Mouse (Mus musculus) neural tube, embryonic 14.5 days (tissue): ENCODE results near the gene Foxk1. TPM values are rescaled to one million over a fixed set of nuclear protein-coding genes. Genes with fewer than 3 reads are reported as not detected.

Experiments
- ATAC-seq: fragments of 200-750 bp; cut with Nextera tagmentation; 2 replicates; pipeline ENCODE4 v1.8.0; 2017; ENCODE audit warnings: low read depth, mild to moderate bottlenecking, moderate TSS enrichment, moderate library complexity
- H3K27ac ChIP-seq: fragments of 300-500 bp; sonication (generic); 2 replicates; pipeline ENCODE4 v1.5.1; 2014; ENCODE audit warnings: low read depth, mild to moderate bottlenecking, control low read depth, low read length, moderate library complexity, mixed read lengths
- H3K27me3 ChIP-seq: fragments of 300-500 bp; sonication (generic); 2 replicates; pipeline ENCODE4 v1.6.1; 2014; ENCODE audit warnings: low read length; ENCODE audit not compliant: control insufficient read depth, insufficient read depth
- H3K36me3 ChIP-seq: fragments of 300-500 bp; sonication (generic); 2 replicates; pipeline ENCODE4 v1.6.1; 2014; ENCODE audit warnings: low read length, mixed read lengths; ENCODE audit not compliant: control insufficient read depth, insufficient read depth
- H3K4me1 ChIP-seq: fragments of 300-500 bp; sonication (generic); 2 replicates; pipeline ENCODE4 v1.6.1; 2014; ENCODE audit warnings: low read length; ENCODE audit not compliant: control insufficient read depth, insufficient read depth
- H3K4me2 ChIP-seq: fragments of 300-500 bp; sonication (generic); 2 replicates; pipeline ENCODE4 v1.6.1; 2014; ENCODE audit warnings: mild to moderate bottlenecking, low read depth, low read length, control low read depth
- H3K4me3 ChIP-seq: fragments of 300-500 bp; sonication (generic); 2 replicates; pipeline ENCODE4 v1.5.1; 2014; ENCODE audit warnings: low read depth, low read length, control low read depth, mixed read lengths
- H3K9ac ChIP-seq: fragments of 300-500 bp; sonication (generic); replicated peaks from 2 replicates; pipeline ENCODE4 v1.6.1; 2014; ENCODE audit warnings: low read depth, mild to moderate bottlenecking, control low read depth, low read length, mixed read lengths
- H3K9me3 ChIP-seq: fragments of 300-500 bp; sonication (generic); 2 replicates; pipeline ENCODE4 v1.6.1; 2016; ENCODE audit warnings: low read length; ENCODE audit not compliant: control insufficient read depth
- WGBS: fragments of 180-500 bp; shearing (Covaris S2); extraction: QIAGEN DNeasy Blood & Tissue Kit; methylation state at CpG from one replicate; pipeline ENCODE4 v1.1.7; 2014; 5-methylcytosine and 5-hydroxymethylcytosine counted together
- polyA plus RNA-seq: library from polyadenylated mRNA; unstranded; fragments of >200 nt; fragmentation: Nextera tagmentation; extraction: Ambion mirVana; gene quantifications from 2 replicates; pipeline ENCODE4 v1.2.1, GENCODE M21; 2014

Foxk1 gene
- polyA plus RNA-seq, 1 experiment from 2014 or later: 4.3 TPM

GRCm38 (mm10) chr5:142370406-142371171 is 30.7 kb upstream of the Foxk1 start:
- H3K27ac ChIP-seq: peak overlapping the region; percentile 81
- H3K9me3 ChIP-seq: no peaks in the 10 kb centered on the region
- WGBS: 90% methylated on average over 4 of the region's 4 CpGs
- H3K4me2 ChIP-seq: no peak overlapping the region
- no peak overlapping the region for H3K9ac ChIP-seq
- no peak overlapping the region for H3K4me3 ChIP-seq
- no peak for ATAC-seq
- peaks cover 9% of the 10 kb centered on the region for H3K4me1 ChIP-seq
- H3K27me3 ChIP-seq: no peaks in the 10 kb centered on the region
- H3K36me3 ChIP-seq: no peaks in the 10 kb centered on the region

GRCm38 (mm10) chr5:142371172-142372155 is 29.8 kb upstream of the Foxk1 start:
- 4% methylated on average over 24 of the region's 24 CpGs for WGBS
- peaks cover 9% of the 10 kb centered on the region for H3K4me1 ChIP-seq
- H3K9ac ChIP-seq: 0 out of 2 replicates have a peak overlapping the region, but pooled peaks have one; percentile 16
- no peaks in the 10 kb centered on the region for H3K9me3 ChIP-seq
- ATAC-seq: 0 out of 2 replicates have a peak, but pooled peaks have one; percentile 2
- H3K27me3 ChIP-seq: no peaks in the 10 kb centered on the region
- H3K27ac ChIP-seq: peak overlapping the region; percentile 81
- H3K36me3 ChIP-seq: no peaks in the 10 kb centered on the region
- peak overlapping the region; percentile 14; the same call in 1 of the 2 replicates for H3K4me2 ChIP-seq
- no peak overlapping the region for H3K4me3 ChIP-seq

DNA sequence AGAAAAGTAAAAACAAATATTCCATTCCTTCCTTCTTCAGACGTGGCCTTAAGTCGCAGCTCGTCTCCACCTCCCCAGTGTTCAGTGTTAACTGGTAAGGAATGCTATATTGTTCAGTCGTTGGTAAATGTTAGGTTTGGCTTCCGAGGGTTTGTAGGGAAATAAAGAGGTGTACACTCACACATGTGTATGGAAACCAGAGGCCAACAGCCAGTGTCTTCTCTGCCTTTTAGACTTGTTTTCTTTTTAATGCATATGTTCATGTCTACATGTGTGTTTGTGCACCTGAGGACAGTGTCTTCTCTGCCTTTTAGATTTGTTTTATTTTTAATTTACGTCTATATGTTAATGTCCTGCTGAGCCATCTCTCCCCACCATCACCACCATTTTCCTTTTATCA is 29.1 kb upstream of the Foxk1 start:
- Histone ChIP-seq H3K9ac (no peak overlapping the region), H3K4me1 (peaks cover 9% of the 10 kb centered on the region), H3K4me2 (no peak overlapping the region), H3K27ac (peak overlapping the region; percentile 81), H3K36me3 (no peaks in the 10 kb centered on the region), H3K4me3 (no peak overlapping the region), H3K9me3 (no peaks in the 10 kb centered on the region), H3K27me3 (no peaks in the 10 kb centered on the region)
- ATAC-seq: no peak
- 13% methylated on average over 6 of the region's 6 CpGs for WGBS

GRCm38 (mm10) chr5:142374343-142374742 is 27.0 kb upstream of the Foxk1 start:
- H3K27me3 ChIP-seq: no peaks in the 10 kb centered on the region
- no peak overlapping the region for H3K4me2 ChIP-seq
- H3K4me1 ChIP-seq: peaks cover 4% of the 10 kb centered on the region; the same call in 1 of the 2 replicates
- H3K9ac ChIP-seq: no peak overlapping the region
- no peaks in the 10 kb centered on the region for H3K36me3 ChIP-seq
- no peak overlapping the region for H3K4me3 ChIP-seq
- no peak for ATAC-seq
- WGBS: 95% methylated on average over 9 of the region's 9 CpGs
- H3K9me3 ChIP-seq: no peaks in the 10 kb centered on the region
- no peak overlapping the region for H3K27ac ChIP-seq

DNA sequence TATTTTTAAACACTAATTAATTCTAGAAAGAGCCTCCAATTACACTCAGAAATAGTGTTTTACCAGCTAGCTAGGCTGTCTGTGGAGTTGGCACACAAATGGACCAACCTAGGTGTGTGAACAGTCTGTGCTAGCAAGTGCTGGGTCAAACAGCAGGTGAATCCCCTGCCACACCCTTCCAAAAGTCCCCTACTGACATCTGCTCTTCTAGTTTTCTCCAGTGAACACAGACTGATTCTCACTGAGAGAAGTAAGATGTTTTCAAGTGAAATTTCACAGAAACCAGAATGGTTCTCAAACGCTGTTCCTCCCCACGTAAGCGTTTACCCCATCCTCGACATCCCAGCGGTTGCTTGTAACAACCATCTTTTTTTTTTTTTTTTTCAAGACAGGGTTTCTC is 25.7 kb upstream of the Foxk1 start:
- peaks cover 4% of the 10 kb centered on the region; the same call in 1 of the 2 replicates for H3K4me1 ChIP-seq
- H3K4me2 ChIP-seq: no peak overlapping the region
- H3K9me3 ChIP-seq: no peaks in the 10 kb centered on the region
- no peak for ATAC-seq
- no peak overlapping the region for H3K4me3 ChIP-seq
- no peaks in the 10 kb centered on the region for H3K36me3 ChIP-seq
- 97% methylated on average over 5 of the region's 5 CpGs for WGBS
- H3K9ac ChIP-seq: no peak overlapping the region
- no peak overlapping the region for H3K27ac ChIP-seq
- no peaks in the 10 kb centered on the region for H3K27me3 ChIP-seq

GRCm38 (mm10) chr5:142376071-142376470 is 25.2 kb upstream of the Foxk1 start:
- Histone ChIP-seq H3K36me3 (no peaks in the 10 kb centered on the region), H3K4me3 (no peak overlapping the region), H3K27ac (no peak overlapping the region), H3K27me3 (no peaks in the 10 kb centered on the region), H3K9ac (no peak overlapping the region), H3K4me2 (no peak overlapping the region), H3K4me1 (peaks cover 4% of the 10 kb centered on the region; the same call in 1 of the 2 replicates), H3K9me3 (no peaks in the 10 kb centered on the region)
- ATAC-seq: no peak
- WGBS: 84% methylated on average over 6 of the region's 6 CpGs

DNA sequence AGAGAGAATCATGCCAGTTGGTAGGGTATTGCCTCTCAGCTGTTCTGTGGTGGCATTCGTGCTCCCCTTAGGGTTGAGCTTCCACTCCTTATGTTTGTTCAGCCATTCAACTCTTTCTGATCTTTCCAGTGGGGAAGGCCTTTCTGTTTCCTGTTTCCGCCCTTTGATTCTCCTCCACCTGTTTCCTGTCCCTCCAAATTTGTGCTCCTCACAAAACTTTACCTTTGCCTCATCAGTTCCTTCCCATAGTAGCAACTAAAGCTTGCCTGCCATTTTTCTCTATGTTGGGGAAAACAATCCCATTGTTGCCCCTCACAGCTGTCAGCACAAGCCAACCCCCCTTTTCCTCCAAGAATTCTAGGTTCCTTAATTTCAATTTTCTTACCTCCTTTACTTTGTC is 23.2 kb upstream of the Foxk1 start:
- no peak overlapping the region for H3K27ac ChIP-seq
- no peaks in the 10 kb centered on the region for H3K27me3 ChIP-seq
- H3K9me3 ChIP-seq: no peaks in the 10 kb centered on the region
- H3K9ac ChIP-seq: no peak overlapping the region
- H3K36me3 ChIP-seq: no peaks in the 10 kb centered on the region
- no peak overlapping the region for H3K4me3 ChIP-seq
- 84% methylated on average over 2 of the region's 2 CpGs for WGBS
- no peaks in the 10 kb centered on the region for H3K4me1 ChIP-seq
- no peak overlapping the region for H3K4me2 ChIP-seq
- no peak for ATAC-seq

DNA sequence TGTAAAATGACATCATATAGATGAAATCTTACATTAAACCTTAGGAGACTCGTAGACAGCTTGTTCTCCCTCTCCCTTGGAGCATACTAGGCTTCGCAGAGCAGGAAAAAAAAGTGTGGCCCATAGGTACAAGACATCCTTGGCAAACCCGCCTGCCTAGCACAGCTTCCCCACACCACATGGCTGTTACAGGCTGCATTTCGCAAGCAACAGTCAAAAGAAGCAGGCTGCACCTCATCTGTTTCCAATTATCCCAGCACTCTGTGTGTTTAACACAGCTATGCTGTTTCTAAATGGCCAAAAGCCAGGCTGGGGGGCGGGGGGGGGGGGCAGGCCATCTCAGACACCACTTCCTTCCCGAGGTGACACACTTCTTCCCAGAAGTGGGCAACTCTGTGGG is 20.8 kb upstream of the Foxk1 start:
- Histone ChIP-seq H3K4me3 (no peak overlapping the region), H3K9ac (no peak overlapping the region), H3K4me1 (peaks cover 4% of the 10 kb centered on the region; the same call in 1 of the 2 replicates), H3K4me2 (no peak overlapping the region), H3K27ac (no peak overlapping the region), H3K27me3 (no peaks in the 10 kb centered on the region), H3K9me3 (no peaks in the 10 kb centered on the region), H3K36me3 (no peaks in the 10 kb centered on the region)
- 69% methylated on average over 6 of the region's 6 CpGs for WGBS
- ATAC-seq: no peak
